Mouse (Mus musculus) intestine, embryonic 14.5 days (tissue): ENCODE results near the gene Wrap53. TPM values are rescaled to one million over a fixed set of nuclear protein-coding genes. Genes with fewer than 3 reads are reported as not detected.

Source experiments
- ATAC-seq: fragments of 200-750 bp; cut with Nextera tagmentation; replicated peaks from 2 replicates; pipeline ENCODE4 v1.8.0; 2017; ENCODE audit warnings: low read depth, moderate number of reproducible peaks, moderate TSS enrichment, moderate library complexity; ENCODE audit not compliant: low FRiP score, low TSS enrichment
- DNase-seq: peaks from one replicate; pipeline ENCODE4 v3.0.0-alpha.2; 2018; ENCODE audit warnings: low spot score
- H3K27ac ChIP-seq: fragments of 300-500 bp; sonication (generic); 2 replicates; pipeline ENCODE4 v1.5.1; 2014; ENCODE audit warnings: low read depth, mild to moderate bottlenecking, control low read depth
- H3K27me3 ChIP-seq: fragments of 300-500 bp; sonication (generic); replicated peaks from 2 replicates; pipeline ENCODE4 v1.6.1; 2014; ENCODE audit warnings: low read length, control low read depth; ENCODE audit not compliant: control insufficient read depth, insufficient read depth
- H3K36me3 ChIP-seq: fragments of 300-500 bp; sonication (generic); 2 replicates; pipeline ENCODE4 v1.6.1; 2014; ENCODE audit warnings: low read length, control low read depth; ENCODE audit not compliant: control insufficient read depth, insufficient read depth
- H3K4me1 ChIP-seq: fragments of 300-500 bp; sonication (generic); replicated peaks from 2 replicates; pipeline ENCODE4 v1.6.1; 2014; ENCODE audit warnings: low read length, control low read depth, mixed read lengths; ENCODE audit not compliant: control insufficient read depth, insufficient read depth
- H3K4me2 ChIP-seq: fragments of 300-500 bp; sonication (generic); 2 replicates; pipeline ENCODE4 v1.6.1; 2014; ENCODE audit warnings: low read length
- H3K4me3 ChIP-seq: fragments of 300-500 bp; sonication (generic); 2 replicates; pipeline ENCODE4 v1.5.1; 2014; ENCODE audit warnings: low read depth, low read length, control low read depth, mixed read lengths
- H3K9ac ChIP-seq: fragments of 300-500 bp; sonication (generic); 2 replicates; pipeline ENCODE4 v1.6.1; 2014; ENCODE audit warnings: mild to moderate bottlenecking, low read length
- H3K9me3 ChIP-seq: fragments of 300-500 bp; sonication (generic); 2 replicates; pipeline ENCODE4 v1.6.1; 2016; ENCODE audit warnings: low read length, control low read depth; ENCODE audit not compliant: control insufficient read depth
- WGBS: fragments of 180-500 bp; shearing (Covaris S2); extraction: QIAGEN DNeasy Blood & Tissue Kit; methylation state at CpG from one replicate; pipeline ENCODE4 v1.1.7; 2014; 5-methylcytosine and 5-hydroxymethylcytosine counted together
- polyA plus RNA-seq: library from polyadenylated mRNA; unstranded; fragments of >200 nt; fragmentation: Nextera tagmentation; extraction: Ambion mirVana; gene quantifications from 2 replicates; pipeline ENCODE4 v1.2.1, GENCODE M21; 2014

Wrap53 gene
- polyA plus RNA-seq, 1 experiment from 2014 or later: 26.8 TPM

DNA sequence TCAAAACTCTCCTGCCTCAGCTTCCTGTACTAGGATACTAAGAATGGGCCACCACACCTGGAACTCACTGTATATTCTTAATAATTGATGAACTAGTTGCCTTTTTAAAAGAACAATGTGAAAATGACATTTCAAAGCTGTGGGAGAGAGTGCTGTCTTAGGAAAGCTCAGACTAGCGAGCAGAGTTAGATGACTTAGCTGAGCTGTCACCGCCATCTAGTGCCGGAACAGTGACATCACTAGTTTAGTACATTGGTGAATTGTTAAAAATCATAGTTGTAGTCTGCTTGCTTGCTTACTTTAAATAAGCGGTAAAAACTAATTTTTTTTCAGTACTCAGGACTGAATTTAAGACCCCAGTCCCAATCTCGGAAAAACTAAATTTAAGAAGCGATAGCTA, 66.2 kb downstream of the Wrap53 start:
- peak; percentile 70 for DNase-seq
- WGBS: 10% methylated on average over 6 of the region's 6 CpGs

More for the DNA sequence above, 66.2 kb downstream of the Wrap53 start:
- H3K27ac ChIP-seq: no peak overlapping the region
- H3K36me3 ChIP-seq: no peaks in the 10 kb centered on the region
- H3K9ac ChIP-seq: no peak overlapping the region
- ATAC-seq: no peak; the same call in 1 of the 2 replicates
- H3K4me2 ChIP-seq: no peak overlapping the region
- H3K4me3 ChIP-seq: no peak overlapping the region
- H3K4me1 ChIP-seq: no peaks in the 10 kb centered on the region
- no peaks in the 10 kb centered on the region for H3K27me3 ChIP-seq
- H3K9me3 ChIP-seq: no peaks in the 10 kb centered on the region

Other genes starting within 250 kb of the Wrap53 start
- 13.2 and 14.3 TPM in 2 replicates for gene Rnf227, start 239.8 kb downstream of the Wrap53 start, polyA plus RNA-seq
- 52.4 and 62.3 TPM in 2 replicates for gene Chd3, start 210.8 kb downstream of the Wrap53 start, polyA plus RNA-seq
- 184 and 197 TPM in 2 replicates for gene Naa38, start 184.8 kb downstream of the Wrap53 start, polyA plus RNA-seq
- 23.3 and 23.8 TPM in 2 replicates for gene Cyb5d1, start 184.6 kb downstream of the Wrap53 start, polyA plus RNA-seq
- gene Tmem88, start 182.0 kb downstream of the Wrap53 start, polyA plus RNA-seq: 34.8 and 38.4 TPM in 2 replicates
- 29.1 and 29.6 TPM in 2 replicates for gene Kdm6b, start 166.6 kb downstream of the Wrap53 start, polyA plus RNA-seq
- gene Dnah2, start 31.1 kb downstream of the Wrap53 start, polyA plus RNA-seq: 0.98 and 1.9 TPM in 2 replicates
- gene Efnb3, start 20.1 kb downstream of the Wrap53 start, polyA plus RNA-seq: 4.0 and 4.9 TPM in 2 replicates
- gene Trp53, start 104 bp upstream of the Wrap53 start, polyA plus RNA-seq: 176 and 192 TPM in 2 replicates
- gene Atp1b2, start 25.7 kb upstream of the Wrap53 start, polyA plus RNA-seq: 7.3 and 8.2 TPM in 2 replicates
- not detected in 2 replicates for gene Shbg, start 37.6 kb upstream of the Wrap53 start, polyA plus RNA-seq
- gene Sat2, start 41.8 kb upstream of the Wrap53 start, polyA plus RNA-seq: 16.8 and 18.1 TPM in 2 replicates
- 22.6 and 23.0 TPM in 2 replicates for gene Fxr2, start 52.7 kb upstream of the Wrap53 start, polyA plus RNA-seq
- 0.35 TPM in 1 of 2 replicates, not detected in the other for gene Sox15, start 75.1 kb upstream of the Wrap53 start, polyA plus RNA-seq
- 32.1 and 39.3 TPM in 2 replicates for gene Mpdu1, start 82.4 kb upstream of the Wrap53 start, polyA plus RNA-seq
- gene Cd68, start 85.9 kb upstream of the Wrap53 start, polyA plus RNA-seq: 12.4 and 16.3 TPM in 2 replicates
- gene Eif4a1, start 92.2 kb upstream of the Wrap53 start, polyA plus RNA-seq: 645 and 692 TPM in 2 replicates
- gene Senp3, start 101.8 kb upstream of the Wrap53 start, polyA plus RNA-seq: 79.1 and 90.8 TPM in 2 replicates
- gene Tnfsf13, start 105.5 kb upstream of the Wrap53 start, polyA plus RNA-seq: 0.48 TPM in 1 of 2 replicates, not detected in the other
- 8.0 and 9.4 TPM in 2 replicates for gene Tnfsf12, start 115.6 kb upstream of the Wrap53 start, polyA plus RNA-seq
- 2.3 and 3.7 TPM in 2 replicates for gene Tnfsfm13, start 115.8 kb upstream of the Wrap53 start, polyA plus RNA-seq
- gene Polr2a, start 178.4 kb upstream of the Wrap53 start, polyA plus RNA-seq: 35.2 and 38.7 TPM in 2 replicates
- gene Slc35g3, start 181.7 kb upstream of the Wrap53 start, polyA plus RNA-seq: not detected in 2 replicates
- 2.8 and 3.3 TPM in 2 replicates for gene Zbtb4, start 185.7 kb upstream of the Wrap53 start, polyA plus RNA-seq
- 3.5 and 4.4 TPM in 2 replicates for gene Chrnb1, start 215.7 kb upstream of the Wrap53 start, polyA plus RNA-seq
- 1.1 and 1.4 TPM in 2 replicates for gene Fgf11, start 221.6 kb upstream of the Wrap53 start, polyA plus RNA-seq
- gene Tmem102, start 225.4 kb upstream of the Wrap53 start, polyA plus RNA-seq: 16.1 and 22.9 TPM in 2 replicates
- gene Gm39566, start 235.0 kb upstream of the Wrap53 start, polyA plus RNA-seq: not detected in 2 replicates
- not detected in 2 replicates for gene Spem2, start 238.2 kb upstream of the Wrap53 start, polyA plus RNA-seq
- gene Spem1, start 241.9 kb upstream of the Wrap53 start, polyA plus RNA-seq: 0.17 TPM in 1 of 2 replicates, not detected in the other